In genomic region chr12:70654546-70654945, GRCm38 (mm10) we compare ENCODE assay signal across 8 mouse cellular contexts.
DNase-seq lines count a peak whose midpoint lies in the region; ATAC-seq lines count a peak whose summit lies in the region.

No protein-coding gene starts in this region.

- peak overlapping the region; percentile 28 for H3K4me3 ChIP-seq in megakaryocyte, embryonic 14.5 days (replicated peaks)
- H3K4me3 ChIP-seq in heart, embryonic 14.5 days (ENCODE audit: control insufficient read depth in 1 of 2, insufficient read depth in 1 of 2, low read depth in 1 of 2, low read length in 2 of 2) = no peak overlapping the region
- H3K4me3 ChIP-seq in limb, embryonic 10.5 days = no peak overlapping the region

- peak; percentile 63 for DNase-seq in brain, adult 2 months (ENCODE audit: low read depth, low spot score)
- peak; percentile 74 for DNase-seq in ovary, adult 18-20 months (ENCODE audit: low spot score)
- no peak for DNase-seq in limb, embryonic 10.5 days (ENCODE audit: low spot score)
- no peak for DNase-seq in c-Kit-positive CD71-positive TER-119-positive erythroid progenitor cells, embryonic 14.5 days (ENCODE audit: low spot score)

- H3K9me3 ChIP-seq in megakaryocyte, embryonic 14.5 days = peaks cover 3% of the 10 kb centered on the region
- no peaks in the 10 kb centered on the region for H3K9me3 ChIP-seq in heart, embryonic 14.5 days (ENCODE audit: control insufficient read depth, low read length)
- no peaks in the 10 kb centered on the region for H3K9me3 ChIP-seq in limb, embryonic 10.5 days (replicated peaks)

- H3K9ac ChIP-seq in heart, embryonic 14.5 days (ENCODE audit: low read length) = no peak overlapping the region

- 22% methylated on average over 3 of the region's 3 CpGs for WGBS in heart, embryonic 14.5 days
- 80% methylated on average over 3 of the region's 3 CpGs for whole genome bisulfite sequencing in limb, embryonic 10.5 days

- no peak for ATAC-seq in megakaryocyte, adult 5-6 weeks (ENCODE audit: poor library complexity, severe bottlenecking)
- peak; percentile 52; the same call in 1 of the 2 replicates for ATAC-seq in heart, embryonic 14.5 days (ENCODE audit: insufficient number of reproducible peaks, insufficient read depth, low FRiP score, low read depth)
- no peak for ATAC-seq in granulocyte monocyte progenitor cell, adult 5-6 weeks (replicated peaks; ENCODE audit: poor library complexity, severe bottlenecking)

- H3K27me3 ChIP-seq in megakaryocyte, embryonic 14.5 days (replicated peaks) = no peaks in the 10 kb centered on the region
- H3K27me3 ChIP-seq in heart, embryonic 14.5 days (ENCODE audit: control insufficient read depth, insufficient read depth, low read length) = no peaks in the 10 kb centered on the region
- no peaks in the 10 kb centered on the region for H3K27me3 ChIP-seq in limb, embryonic 10.5 days (ENCODE audit: low read depth, poor library complexity, severe bottlenecking)

- no peaks in the 10 kb centered on the region for H3K36me3 ChIP-seq in megakaryocyte, embryonic 14.5 days (replicated peaks; ENCODE audit: low read length)
- no peaks in the 10 kb centered on the region for H3K36me3 ChIP-seq in heart, embryonic 14.5 days (ENCODE audit: control insufficient read depth, insufficient read depth, low read length)
- H3K36me3 ChIP-seq in limb, embryonic 10.5 days = no peaks in the 10 kb centered on the region

- H3K4me1 ChIP-seq in megakaryocyte, embryonic 14.5 days = peaks cover 61% of the 10 kb centered on the region
- peaks cover 28 to 49% of the 10 kb centered on the region in 2 experiments for H3K4me1 ChIP-seq in heart, embryonic 14.5 days (ENCODE audit: control insufficient read depth in 2 of 2, insufficient read depth in 2 of 2, low read length in 2 of 2)
- peaks cover 14% of the 10 kb centered on the region for H3K4me1 ChIP-seq in limb, embryonic 10.5 days

- H3K4me2 ChIP-seq in heart, embryonic 14.5 days (ENCODE audit: low read length) = no peak overlapping the region

- peak overlapping the region; percentile 56 to 57 for H3K27ac ChIP-seq in heart, embryonic 14.5 days (replicated peaks in 1 of 2; ENCODE audit: control insufficient read depth in 1 of 2, insufficient read depth in 1 of 2, low read depth in 2 of 2, low read length in 2 of 2)
- no peak overlapping the region for H3K27ac ChIP-seq in limb, embryonic 10.5 days

Comparison
In these comparisons a context has a peak if more than half of its experiments do, and no peak if none do; other contexts are left out.
1. DNase-seq: peak in brain, adult 2 months (single experiment) and ovary, adult 18-20 months (single experiment); none in limb, embryonic 10.5 days (single experiment) and c-Kit-positive CD71-positive TER-119-positive erythroid progenitor cells, embryonic 14.5 days (single experiment).